Mouse (Mus musculus): ENCODE measurements around the gene Nup205. TPM values are rescaled to one million over a fixed set of nuclear protein-coding genes. Genes with fewer than 3 reads are reported as not detected.
A peak's percentile ranks its signal among the peaks of the same experiment; 100 is the strongest.

Gene Nup205
- polyA plus RNA-seq, 1 experiment from 2014 or later, result 27.7 TPM

- DNase-seq (ENCODE audit: low spot score) (no peak), ATAC-seq (ENCODE audit: low FRiP score) (no peak)
- Histone ChIP-seq H3K27ac (no peak overlapping the region), H3K4me3 (replicated peaks; ENCODE audit: low read length) (no peak overlapping the region), H3K36me3 (replicated peaks; ENCODE audit: control insufficient read depth, insufficient read depth) (peaks cover 96% of the 10 kb centered on the region), H3K27me3 (ENCODE audit: control insufficient read depth, insufficient read depth, low read length) (no peaks in the 10 kb centered on the region), H3K9me3 (ENCODE audit: control insufficient read depth, low read length) (no peaks in the 10 kb centered on the region), H3K4me2 (replicated peaks) (no peak overlapping the region), H3K9ac (no peak overlapping the region), H3K4me1 (replicated peaks; ENCODE audit: control insufficient read depth, insufficient read depth, low read length) (no peaks in the 10 kb centered on the region)
- 54% methylated on average over 9 of the region's 9 CpGs for WGBS
Measured at GRCm38 (mm10) chr6:35236108-35236785, 59.0 kb downstream of the Nup205 start.

- peaks cover 86% of the 10 kb centered on the region for H3K36me3 ChIP-seq (replicated peaks; ENCODE audit: control insufficient read depth, insufficient read depth)
- H3K4me3 ChIP-seq (replicated peaks; ENCODE audit: low read length), result no peak overlapping the region
- no peak overlapping the region for H3K4me2 ChIP-seq (replicated peaks)
- no peak for DNase-seq (ENCODE audit: low spot score)
- 97% methylated on average over 4 of the region's 4 CpGs for WGBS
- peaks cover 3% of the 10 kb centered on the region; the same call in 1 of the 2 replicates for H3K9me3 ChIP-seq (ENCODE audit: control insufficient read depth, low read length)
- ATAC-seq (ENCODE audit: low FRiP score), result no peak
- no peaks in the 10 kb centered on the region for H3K4me1 ChIP-seq (replicated peaks; ENCODE audit: control insufficient read depth, insufficient read depth, low read length)
- H3K27ac ChIP-seq, result no peak overlapping the region
- no peaks in the 10 kb centered on the region for H3K27me3 ChIP-seq (ENCODE audit: control insufficient read depth, insufficient read depth, low read length)
- no peak overlapping the region for H3K9ac ChIP-seq
Measured at GRCm38 (mm10) chr6:35243252-35243651, 66.0 kb downstream of the Nup205 start.

GRCm38 (mm10) chr6:35243989-35244388 lies 66.8 kb downstream of the Nup205 start:
- WGBS, result 88% methylated on average over 9 of the region's 9 CpGs
- DNase-seq (ENCODE audit: low spot score), result no peak
- Histone ChIP-seq H3K4me2 (replicated peaks) (no peak overlapping the region), H3K9ac (no peak overlapping the region), H3K4me3 (replicated peaks; ENCODE audit: low read length) (no peak overlapping the region), H3K27me3 (ENCODE audit: control insufficient read depth, insufficient read depth, low read length) (no peaks in the 10 kb centered on the region), H3K4me1 (replicated peaks; ENCODE audit: control insufficient read depth, insufficient read depth, low read length) (no peaks in the 10 kb centered on the region), H3K27ac (no peak overlapping the region), H3K36me3 (replicated peaks; ENCODE audit: control insufficient read depth, insufficient read depth) (peaks cover 79% of the 10 kb centered on the region), H3K9me3 (ENCODE audit: control insufficient read depth, low read length) (peaks cover 3% of the 10 kb centered on the region; the same call in 1 of the 2 replicates)
- ATAC-seq (ENCODE audit: low FRiP score), result no peak

GRCm38 (mm10) chr6:35245086-35245485 lies 67.9 kb downstream of the Nup205 start:
- H3K4me3 ChIP-seq (replicated peaks; ENCODE audit: low read length), result no peak overlapping the region
- peaks cover 3% of the 10 kb centered on the region; the same call in 1 of the 2 replicates for H3K9me3 ChIP-seq (ENCODE audit: control insufficient read depth, low read length)
- ATAC-seq (ENCODE audit: low FRiP score), result no peak
- peak; percentile 45 for DNase-seq (ENCODE audit: low spot score)
- H3K4me2 ChIP-seq (replicated peaks), result no peak overlapping the region
- H3K9ac ChIP-seq, result no peak overlapping the region
- H3K4me1 ChIP-seq (replicated peaks; ENCODE audit: control insufficient read depth, insufficient read depth, low read length), result no peaks in the 10 kb centered on the region
- no peaks in the 10 kb centered on the region for H3K27me3 ChIP-seq (ENCODE audit: control insufficient read depth, insufficient read depth, low read length)
- 60% methylated on average over 5 of the region's 5 CpGs for WGBS
- peaks cover 68% of the 10 kb centered on the region for H3K36me3 ChIP-seq (replicated peaks; ENCODE audit: control insufficient read depth, insufficient read depth)
- H3K27ac ChIP-seq, result no peak overlapping the region

GRCm38 (mm10) chr6:35251807-35252476 lies 74.7 kb downstream of the Nup205 start:
- H3K4me2 ChIP-seq (replicated peaks), result peak overlapping the region; percentile 54
- WGBS, result 65% methylated on average over 17 of the region's 17 CpGs

GRCm38 (mm10) chr6:35252477-35253346 lies 75.5 kb downstream of the Nup205 start:
- ATAC-seq (ENCODE audit: low FRiP score), result peak; percentile 85
- under 1% methylated on average over 58 of the region's 60 CpGs for WGBS
- Histone ChIP-seq H3K36me3 (replicated peaks; ENCODE audit: control insufficient read depth, insufficient read depth) (0 out of 2 replicates have a peak, but pooled peaks cover under 1% of the 10 kb centered on the region), H3K4me1 (replicated peaks; ENCODE audit: control insufficient read depth, insufficient read depth, low read length) (peaks cover 23% of the 10 kb centered on the region), H3K4me3 (replicated peaks; ENCODE audit: low read length) (peak overlapping the region; percentile 49), H3K9me3 (ENCODE audit: control insufficient read depth, low read length) (no peaks in the 10 kb centered on the region), H3K4me2 (replicated peaks) (peak overlapping the region; percentile 54), H3K27ac (peak overlapping the region; percentile 33), H3K27me3 (ENCODE audit: control insufficient read depth, insufficient read depth, low read length) (no peaks in the 10 kb centered on the region), H3K9ac (peak overlapping the region; percentile 58)
- DNase-seq (ENCODE audit: low spot score), result peak; percentile 91

More at GRCm38 (mm10) chr6:35251807-35252476, 74.7 kb downstream of the Nup205 start:
- peaks cover 23% of the 10 kb centered on the region for H3K4me1 ChIP-seq (replicated peaks; ENCODE audit: control insufficient read depth, insufficient read depth, low read length)
- H3K9ac ChIP-seq, result peak overlapping the region; percentile 20; the same call in 1 of the 2 replicates
- peaks cover 3% of the 10 kb centered on the region; the same call in 1 of the 2 replicates for H3K36me3 ChIP-seq (replicated peaks; ENCODE audit: control insufficient read depth, insufficient read depth)
- DNase-seq (ENCODE audit: low spot score) (no peak), ATAC-seq (ENCODE audit: low FRiP score) (peak; percentile 10; the same call in 1 of the 2 replicates)
- H3K27ac ChIP-seq, result no peak overlapping the region
- H3K4me3 ChIP-seq (replicated peaks; ENCODE audit: low read length), result peak overlapping the region; percentile 49
- no peaks in the 10 kb centered on the region for H3K27me3 ChIP-seq (ENCODE audit: control insufficient read depth, insufficient read depth, low read length)
- H3K9me3 ChIP-seq (ENCODE audit: control insufficient read depth, low read length), result no peaks in the 10 kb centered on the region

- peak overlapping the region; percentile 54 for H3K4me2 ChIP-seq (replicated peaks)
- no peak overlapping the region; the same call in 1 of the 2 replicates for H3K27ac ChIP-seq
- H3K9ac ChIP-seq, result peak overlapping the region; percentile 58
- no peak for ATAC-seq (ENCODE audit: low FRiP score)
- H3K4me3 ChIP-seq (replicated peaks; ENCODE audit: low read length), result peak overlapping the region; percentile 49
- H3K4me1 ChIP-seq (replicated peaks; ENCODE audit: control insufficient read depth, insufficient read depth, low read length), result peaks cover 23% of the 10 kb centered on the region
- WGBS, result 54% methylated on average over 5 of the region's 5 CpGs
- H3K36me3 ChIP-seq (replicated peaks; ENCODE audit: control insufficient read depth, insufficient read depth), result no peaks in the 10 kb centered on the region
- no peaks in the 10 kb centered on the region for H3K27me3 ChIP-seq (ENCODE audit: control insufficient read depth, insufficient read depth, low read length)
- H3K9me3 ChIP-seq (ENCODE audit: control insufficient read depth, low read length), result no peaks in the 10 kb centered on the region
- DNase-seq (ENCODE audit: low spot score), result no peak
Measured at GRCm38 (mm10) chr6:35253474-35253873, 76.3 kb downstream of the Nup205 start.

GRCm38 (mm10) chr6:35254136-35254904 lies 77.1 kb downstream of the Nup205 start:
- H3K27me3 ChIP-seq (ENCODE audit: control insufficient read depth, insufficient read depth, low read length), result no peaks in the 10 kb centered on the region
- no peak for DNase-seq (ENCODE audit: low spot score)
- no peaks in the 10 kb centered on the region for H3K9me3 ChIP-seq (ENCODE audit: control insufficient read depth, low read length)
- no peak overlapping the region for H3K27ac ChIP-seq
- no peak for ATAC-seq (ENCODE audit: low FRiP score)
- no peak overlapping the region for H3K4me3 ChIP-seq (replicated peaks; ENCODE audit: low read length)
- H3K4me2 ChIP-seq (replicated peaks), result peak overlapping the region; percentile 54
- H3K36me3 ChIP-seq (replicated peaks; ENCODE audit: control insufficient read depth, insufficient read depth), result no peaks in the 10 kb centered on the region
- WGBS, result 65% methylated on average over 9 of the region's 9 CpGs
- 0 out of 2 replicates have a peak overlapping the region, but pooled peaks have one; percentile 58 for H3K9ac ChIP-seq
- H3K4me1 ChIP-seq (replicated peaks; ENCODE audit: control insufficient read depth, insufficient read depth, low read length), result peaks cover 23% of the 10 kb centered on the region
